Mouse (Mus musculus) heart, embryonic 13.5 days (tissue): ENCODE data around the gene Brpf1. TPM values are rescaled to one million over a fixed set of nuclear protein-coding genes. Genes with fewer than 3 reads are reported as not detected.

Experiments used
- ATAC-seq: fragments of 200-750 bp; cut with Nextera tagmentation; 2 replicates; pipeline ENCODE4 v1.8.0; 2017; ENCODE audit warnings: moderate TSS enrichment; ENCODE audit not compliant: insufficient number of reproducible peaks, low FRiP score, low TSS enrichment; ENCODE audit errors: extremely low read depth
- H3K27ac ChIP-seq: fragments of 300-500 bp; sonication (generic); replicated peaks from 2 replicates; pipeline ENCODE4 v1.5.1; 2015; ENCODE audit warnings: moderate library complexity, mild to moderate bottlenecking, inconsistent platforms
- H3K27me3 ChIP-seq: fragments of 300-500 bp; sonication (generic); replicated peaks from 2 replicates; pipeline ENCODE4 v1.6.1; 2015; ENCODE audit warnings: mild to moderate bottlenecking, inconsistent platforms
- H3K36me3 ChIP-seq: fragments of 300-500 bp; sonication (generic); 2 replicates; pipeline ENCODE4 v1.6.1; 2015; ENCODE audit warnings: mild to moderate bottlenecking, inconsistent platforms
- H3K4me1 ChIP-seq: fragments of 300-500 bp; sonication (generic); 2 replicates; pipeline ENCODE4 v1.6.1; 2015; ENCODE audit warnings: inconsistent platforms
- H3K4me2 ChIP-seq: fragments of 300-500 bp; sonication (generic); 2 replicates; pipeline ENCODE4 v1.6.1; 2015; ENCODE audit warnings: inconsistent platforms, mild to moderate bottlenecking, moderate library complexity
- H3K4me3 ChIP-seq: fragments of 300-500 bp; sonication (generic); 2 replicates; pipeline ENCODE4 v1.5.1; 2015; ENCODE audit warnings: moderate library complexity, mild to moderate bottlenecking, inconsistent platforms
- H3K9ac ChIP-seq: fragments of 300-500 bp; sonication (generic); 2 replicates; pipeline ENCODE4 v1.6.1; 2015; ENCODE audit warnings: inconsistent platforms, mild to moderate bottlenecking, moderate library complexity
- H3K9me3 ChIP-seq: fragments of 300-500 bp; sonication (generic); 2 replicates; pipeline ENCODE4 v1.6.1; 2016; ENCODE audit warnings: inconsistent platforms
- WGBS: fragments of 180-500 bp; shearing (Covaris S2); methylation state at CpG from one replicate; pipeline ENCODE4 v1.1.7; 2015; ENCODE audit warnings: mixed read lengths; 5-methylcytosine and 5-hydroxymethylcytosine counted together
- polyA plus RNA-seq: library from polyadenylated mRNA; unstranded; fragments of >200 nt; fragmentation: Nextera tagmentation; extraction: Ambion mirVana; gene quantifications from 2 replicates; pipeline ENCODE4 v1.2.1, GENCODE M21; 2015

The Brpf1 gene
- polyA plus RNA-seq = 11.1 and 11.6 TPM in 2 replicates

GRCm38 (mm10) chr6:113306986-113307349 lies at the start of gene Brpf1:
Gene Brpf1 (plus strand): TSS chr6:113307137.
- Histone ChIP-seq H3K4me3 (peak within 1 kb of the TSS; percentile 98), H3K27me3 (no peaks in the 10 kb centered on the region; the same call in 1 of the 2 replicates), H3K4me2 (peak within 1 kb of the TSS; percentile 100), H3K36me3 (peaks cover 19% of the 10 kb centered on the region), H3K4me1 (peaks cover 35% of the 10 kb centered on the region), H3K9me3 (no peaks in the 10 kb centered on the region), H3K9ac (peak within 1 kb of the TSS; percentile 99), H3K27ac (peak within 1 kb of the TSS; percentile 99)
- 1% methylated on average over 32 of the region's 32 CpGs for WGBS
- peak; percentile 21; the same call in 1 of the 2 replicates for ATAC-seq

GRCm38 (mm10) chr6:113261174-113261858 lies 45.6 kb upstream of the Brpf1 start:
- Histone ChIP-seq H3K4me3 (no peak overlapping the region), H3K27ac (no peak overlapping the region), H3K27me3 (no peaks in the 10 kb centered on the region), H3K4me1 (no peaks in the 10 kb centered on the region), H3K36me3 (peaks cover 97% of the 10 kb centered on the region), H3K9ac (no peak overlapping the region), H3K4me2 (no peak overlapping the region), H3K9me3 (no peaks in the 10 kb centered on the region)
- no peak for ATAC-seq
- WGBS = 76% methylated on average over 8 of the region's 8 CpGs

GRCm38 (mm10) chr6:113263531-113263930 lies 43.4 kb upstream of the Brpf1 start:
- Histone ChIP-seq H3K27ac (no peak overlapping the region), H3K4me1 (peaks cover 11% of the 10 kb centered on the region; the same call in 1 of the 2 replicates), H3K4me3 (no peak overlapping the region), H3K36me3 (peaks cover 99% of the 10 kb centered on the region), H3K27me3 (no peaks in the 10 kb centered on the region), H3K4me2 (no peak overlapping the region), H3K9ac (no peak overlapping the region), H3K9me3 (no peaks in the 10 kb centered on the region)
- no peak for ATAC-seq
- 86% methylated on average over 6 of the region's 6 CpGs for WGBS

GRCm38 (mm10) chr6:113264429-113264828 lies 42.5 kb upstream of the Brpf1 start:
- Histone ChIP-seq H3K27ac (no peak overlapping the region), H3K9me3 (no peaks in the 10 kb centered on the region), H3K9ac (no peak overlapping the region), H3K36me3 (peaks cover 100% of the 10 kb centered on the region), H3K4me1 (peaks cover 11% of the 10 kb centered on the region; the same call in 1 of the 2 replicates), H3K27me3 (no peaks in the 10 kb centered on the region), H3K4me3 (no peak overlapping the region), H3K4me2 (no peak overlapping the region)
- 81% methylated on average over 8 of the region's 8 CpGs for WGBS
- no peak for ATAC-seq

GRCm38 (mm10) chr6:113266996-113267655 lies 39.8 kb upstream of the Brpf1 start:
- WGBS = 66% methylated on average over 7 of the region's 7 CpGs
- Histone ChIP-seq H3K27me3 (no peaks in the 10 kb centered on the region), H3K9ac (no peak overlapping the region), H3K27ac (0 out of 2 replicates have a peak overlapping the region, but pooled peaks have one; percentile 3), H3K9me3 (no peaks in the 10 kb centered on the region), H3K36me3 (peaks cover 100% of the 10 kb centered on the region), H3K4me1 (peaks cover 11% of the 10 kb centered on the region; the same call in 1 of the 2 replicates), H3K4me2 (no peak overlapping the region), H3K4me3 (no peak overlapping the region)
- no peak for ATAC-seq

DNA sequence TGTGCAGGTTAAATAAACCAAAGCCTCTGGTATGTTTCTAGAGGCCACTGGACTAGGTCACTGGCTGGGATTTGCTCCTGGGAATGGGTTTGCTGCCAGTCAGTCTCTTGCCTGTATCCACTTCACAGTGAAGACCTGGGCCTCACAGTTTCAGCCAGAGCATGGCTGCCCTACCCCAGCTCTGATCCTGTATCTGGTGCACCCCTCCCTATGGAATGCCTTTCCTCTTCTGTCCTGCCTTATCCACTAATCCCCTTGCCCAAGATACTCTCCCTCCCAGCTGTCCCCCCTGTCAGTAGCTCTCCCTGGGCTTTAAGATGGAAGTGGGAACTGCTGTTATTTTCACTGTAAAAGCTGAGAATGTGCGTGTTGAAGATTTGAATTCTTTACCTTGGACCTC lies 38.9 kb upstream of the Brpf1 start:
- H3K36me3 ChIP-seq = peaks cover 100% of the 10 kb centered on the region
- H3K4me3 ChIP-seq = no peak overlapping the region
- no peak for ATAC-seq
- no peaks in the 10 kb centered on the region for H3K9me3 ChIP-seq
- 50% methylated on average over 1 of the region's 1 CpGs for WGBS
- peaks cover 11% of the 10 kb centered on the region; the same call in 1 of the 2 replicates for H3K4me1 ChIP-seq
- no peak overlapping the region for H3K4me2 ChIP-seq
- 0 out of 2 replicates have a peak overlapping the region, but pooled peaks have one; percentile 19 for H3K9ac ChIP-seq
- H3K27ac ChIP-seq = 0 out of 2 replicates have a peak overlapping the region, but pooled peaks have one; percentile 3
- H3K27me3 ChIP-seq = no peaks in the 10 kb centered on the region

DNA sequence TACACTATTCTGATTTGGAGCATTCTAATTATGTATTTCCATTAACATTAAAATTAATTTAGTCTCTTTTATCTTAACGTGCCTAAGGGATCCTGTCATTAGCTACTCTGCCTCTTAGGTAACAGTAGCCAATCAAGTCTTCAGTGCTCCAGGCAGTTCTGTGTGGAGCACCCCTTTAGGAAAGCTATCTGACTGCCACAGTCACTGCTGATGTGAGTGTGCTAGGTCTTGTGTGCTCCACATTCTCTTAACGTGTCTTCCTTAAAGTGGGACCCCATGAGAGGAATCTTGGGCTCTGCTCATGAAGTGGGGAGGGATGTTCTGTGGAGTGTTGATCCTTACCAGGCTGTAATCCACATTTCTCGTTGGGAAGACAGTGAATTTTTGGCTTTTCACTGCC lies 34.6 kb upstream of the Brpf1 start:
- 79% methylated on average over 3 of the region's 3 CpGs for WGBS
- H3K9ac ChIP-seq = no peak overlapping the region
- no peak overlapping the region for H3K27ac ChIP-seq
- no peaks in the 10 kb centered on the region for H3K27me3 ChIP-seq
- ATAC-seq = no peak
- H3K4me1 ChIP-seq = peaks cover 7% of the 10 kb centered on the region; the same call in 1 of the 2 replicates
- H3K9me3 ChIP-seq = no peaks in the 10 kb centered on the region
- H3K4me2 ChIP-seq = no peak overlapping the region
- H3K36me3 ChIP-seq = peaks cover 90% of the 10 kb centered on the region
- no peak overlapping the region for H3K4me3 ChIP-seq

GRCm38 (mm10) chr6:113276846-113277245 lies 30.1 kb upstream of the Brpf1 start:
- Histone ChIP-seq H3K27me3 (peaks cover 8% of the 10 kb centered on the region), H3K9ac (no peak overlapping the region), H3K27ac (no peak overlapping the region), H3K36me3 (peaks cover 71% of the 10 kb centered on the region), H3K4me3 (no peak overlapping the region), H3K4me2 (no peak overlapping the region), H3K9me3 (no peaks in the 10 kb centered on the region), H3K4me1 (no peaks in the 10 kb centered on the region)
- no peak for ATAC-seq
- WGBS = 49% methylated on average over 4 of the region's 4 CpGs

GRCm38 (mm10) chr6:113281676-113282075 lies 25.3 kb upstream of the Brpf1 start:
- ATAC-seq = no peak
- no peak overlapping the region for H3K9ac ChIP-seq

DNA sequence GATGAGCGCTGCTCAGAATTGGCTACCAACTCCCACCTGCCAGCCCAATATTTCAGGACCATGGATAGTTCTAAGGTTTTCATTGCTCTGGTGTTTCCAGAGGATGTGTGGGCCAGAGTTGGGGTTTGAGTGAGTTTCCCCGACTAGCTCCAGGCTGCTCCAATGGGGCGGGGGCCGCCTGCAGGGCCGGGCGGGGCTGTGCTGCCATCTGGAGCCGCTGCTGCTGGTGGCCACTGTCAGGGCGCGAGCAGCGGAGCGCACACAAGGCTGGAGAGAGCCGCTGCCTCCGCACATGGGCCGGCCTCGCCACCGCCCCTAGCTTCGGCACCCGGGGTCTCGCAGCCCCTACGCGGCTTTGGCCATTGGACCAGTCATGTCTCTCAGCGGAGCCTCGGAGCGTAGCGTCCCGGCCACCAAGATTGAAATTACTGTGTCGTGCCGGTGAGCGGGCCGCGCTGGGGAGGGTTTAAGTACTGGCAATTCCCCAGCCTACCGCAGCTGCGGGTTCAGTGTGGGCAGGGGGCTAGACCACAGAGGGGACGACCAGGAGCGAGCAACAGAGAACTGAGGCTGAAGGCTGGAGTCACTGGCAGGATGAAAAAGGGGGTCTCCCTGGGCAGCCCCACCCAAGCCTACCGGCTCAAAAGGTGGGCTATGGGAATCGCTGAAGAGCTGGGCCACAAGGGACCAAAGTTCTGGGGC lies 24.7 kb upstream of the Brpf1 start, which contains the start of gene Cpne9:
Gene Cpne9, plus strand, starts transcription at position 207 of the 702 bp plus-strand sequence.
- H3K4me2 ChIP-seq = peak within 1 kb of the TSS; percentile 49
- peaks cover 26% of the 10 kb centered on the region for H3K36me3 ChIP-seq
- peaks cover 7% of the 10 kb centered on the region for H3K4me1 ChIP-seq
- ATAC-seq = no peak
- no peak within 1 kb of the TSS for H3K27ac ChIP-seq
- peak within 1 kb of the TSS; percentile 20 for H3K4me3 ChIP-seq
- H3K27me3 ChIP-seq = peaks cover 54% of the 10 kb centered on the region
- WGBS = 2% methylated on average over 37 of the region's 37 CpGs
- H3K9me3 ChIP-seq = no peaks in the 10 kb centered on the region
- H3K9ac ChIP-seq = no peak within 1 kb of the TSS

More at GRCm38 (mm10) chr6:113281676-113282075, 25.3 kb upstream of the Brpf1 start:
- peaks cover 54% of the 10 kb centered on the region for H3K27me3 ChIP-seq
- H3K4me2 ChIP-seq = no peak overlapping the region
- H3K4me1 ChIP-seq = peaks cover 7% of the 10 kb centered on the region
- no peak overlapping the region for H3K4me3 ChIP-seq
- 46% methylated on average over 6 of the region's 6 CpGs for WGBS
- H3K36me3 ChIP-seq = peaks cover 28% of the 10 kb centered on the region
- H3K9me3 ChIP-seq = no peaks in the 10 kb centered on the region
- no peak overlapping the region for H3K27ac ChIP-seq

DNA sequence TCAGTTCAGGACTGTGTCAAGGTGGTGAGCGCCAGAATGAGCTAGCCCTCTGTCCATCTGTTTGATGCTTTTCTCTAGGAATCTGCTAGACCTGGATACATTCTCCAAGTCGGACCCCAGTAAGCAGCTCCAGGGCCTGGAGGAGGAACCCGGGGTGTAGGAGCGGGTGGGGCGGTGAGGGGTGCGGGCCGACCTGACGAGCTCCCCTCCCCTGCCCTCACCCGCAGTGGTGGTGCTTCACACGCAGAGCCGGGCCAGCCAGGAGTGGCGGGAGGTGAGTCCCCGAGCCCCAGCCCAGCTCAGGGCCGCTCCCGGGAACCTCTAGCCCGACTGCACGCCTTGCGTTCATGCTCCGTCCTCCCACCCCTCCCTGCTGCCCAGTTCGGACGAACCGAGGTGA lies 24.0 kb upstream of the Brpf1 start:
- H3K4me1 ChIP-seq = peaks cover 7% of the 10 kb centered on the region
- H3K9ac ChIP-seq = no peak overlapping the region
- no peak overlapping the region for H3K27ac ChIP-seq
- 0 out of 2 replicates have a peak overlapping the region, but pooled peaks have one; percentile 4 for H3K4me2 ChIP-seq
- WGBS = 2% methylated on average over 22 of the region's 22 CpGs
- no peak for ATAC-seq
- H3K4me3 ChIP-seq = no peak overlapping the region
- H3K36me3 ChIP-seq = peaks cover 20% of the 10 kb centered on the region
- peaks cover 54% of the 10 kb centered on the region for H3K27me3 ChIP-seq
- H3K9me3 ChIP-seq = no peaks in the 10 kb centered on the region
